ENCODE assay signal across 28 mouse cellular contexts in genomic region chr3:152990787-152991186, GRCm38 (mm10). TPM values are rescaled to one million over a fixed set of nuclear protein-coding genes. Genes with fewer than 3 reads are reported as not detected.
"Had no signal": no experiment of that assay in that cellular context is flagged by ENCODE, and none has a peak within 500 bp of the region (broad histone marks: within the 10 kb centered on the region; RNA-seq: fewer than 3 reads in every experiment).

No protein-coding gene starts in this region.

- H3K4me2 ChIP-seq: heart, embryonic 11.5 days; heart, embryonic 13.5 days; heart, embryonic 15.5 days; hindbrain, embryonic 13.5 days; hindbrain, embryonic 15.5 days; kidney, embryonic 15.5 days; limb, embryonic 13.5 days; limb, embryonic 15.5 days; liver, embryonic 12.5 days had no signal

- H3K36me3 ChIP-seq: heart, embryonic 13.5 days; heart, embryonic 15.5 days; hindbrain, embryonic 13.5 days; hindbrain, embryonic 15.5 days; kidney, embryonic 15.5 days; limb, embryonic 13.5 days; limb, embryonic 15.5 days; liver, embryonic 12.5 days had no signal

- H3K9ac ChIP-seq: heart, embryonic 13.5 days; heart, embryonic 15.5 days; hindbrain, embryonic 13.5 days; hindbrain, embryonic 15.5 days; kidney, embryonic 15.5 days; limb, embryonic 13.5 days; limb, embryonic 15.5 days; liver, embryonic 12.5 days; liver, embryonic 14.5 days had no signal

- H3K4me3 ChIP-seq: heart, adult 2 months; heart, embryonic 13.5 days; heart, embryonic 15.5 days; hindbrain, embryonic 13.5 days; hindbrain, embryonic 15.5 days; kidney, embryonic 15.5 days; limb, embryonic 13.5 days; limb, embryonic 15.5 days; liver, embryonic 12.5 days had no signal

- H3K27me3 ChIP-seq: heart, embryonic 13.5 days; heart, embryonic 15.5 days; hindbrain, embryonic 13.5 days; hindbrain, embryonic 15.5 days; kidney, embryonic 15.5 days; limb, embryonic 13.5 days; limb, embryonic 15.5 days; liver, embryonic 12.5 days had no signal

- H3K9me3 ChIP-seq: heart, embryonic 13.5 days; heart, embryonic 15.5 days; hindbrain, embryonic 13.5 days; hindbrain, embryonic 15.5 days; kidney, embryonic 15.5 days; limb, embryonic 13.5 days; limb, embryonic 15.5 days; liver, embryonic 12.5 days had no signal

- H3K4me1 ChIP-seq: heart, embryonic 13.5 days; heart, embryonic 15.5 days; hindbrain, embryonic 15.5 days; kidney, embryonic 15.5 days; limb, embryonic 13.5 days; limb, embryonic 15.5 days; liver, embryonic 12.5 days had no signal

- DNase-seq: gastrocnemius, postnatal 14 days; gastrocnemius, postnatal 36 days; heart, adult 11 months; heart, adult 2 months; heart, postnatal 14 days; heart, postnatal 36 days; kidney, adult 11 months; kidney, adult 2 months; kidney, adult 9 months; kidney, postnatal 14 days; kidney, postnatal 36 days; layer of hippocampus, postnatal 36 days; left cerebral cortex, postnatal 4 days had no signal

- ATAC-seq: hindbrain, postnatal 0 days; intestine, embryonic 16.5 days; liver, embryonic 12.5 days had no signal

- H3K27ac ChIP-seq: heart, adult 2 months; heart, embryonic 13.5 days; heart, embryonic 15.5 days; hindbrain, embryonic 13.5 days; hindbrain, embryonic 15.5 days; hindbrain, postnatal 0 days; kidney, embryonic 15.5 days; kidney, postnatal 0 days; limb, embryonic 13.5 days; limb, embryonic 15.5 days; liver, embryonic 12.5 days; liver, embryonic 14.5 days had no signal

RNA-seq across cellular contexts. Expression of gene St6galnac5, which starts 8.7 kb away (rescaled TPM):
- total RNA-seq: heart, adult 2 months; heart, postnatal 14 days; heart, postnatal 36 days; hematopoietic stem cell, adult 5-6 weeks; liver, adult 2 months had no signal
- polyA plus RNA-seq: liver, adult 2 months had no signal
